ENCODE assay signal across 13 mouse cellular contexts in the genomic region with DNA sequence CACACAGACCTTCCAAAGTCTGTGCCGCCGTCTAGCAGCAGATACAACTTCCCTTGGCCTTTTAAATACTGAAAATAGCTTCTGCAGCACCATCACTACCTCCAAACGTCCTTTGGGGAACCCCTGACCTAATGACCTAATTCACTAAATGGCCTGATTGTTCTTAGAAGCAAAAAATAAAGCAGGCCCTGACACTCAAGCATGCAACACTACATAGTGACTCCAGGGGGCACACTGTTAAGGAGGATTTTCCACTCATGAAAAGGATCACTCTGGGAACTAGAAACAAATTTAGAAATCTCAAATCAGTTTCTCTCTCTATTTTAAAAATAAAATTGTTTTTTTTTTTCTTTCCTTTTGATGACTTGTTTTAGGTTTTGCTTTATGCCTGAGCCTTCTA. TPM values are rescaled to one million over a fixed set of nuclear protein-coding genes. Genes with fewer than 3 reads are reported as not detected.
DNase-seq lines count a peak whose midpoint lies in the region; ATAC-seq and TF ChIP-seq lines count a peak whose summit lies in the region.
"Had no signal": no experiment of that assay in that cellular context is flagged by ENCODE, and none has a peak within 500 bp of the region (broad histone marks: within the 10 kb centered on the region; RNA-seq: fewer than 3 reads in every experiment).

No protein-coding gene starts in this region.

- H3K4me2 ChIP-seq in forebrain, postnatal 0 days (ENCODE audit: low read depth), result no peak overlapping the region
- no peak overlapping the region for H3K4me2 ChIP-seq in forebrain, embryonic 13.5 days
- H3K4me2 ChIP-seq in liver, embryonic 14.5 days (ENCODE audit: low read depth), result no peak overlapping the region
- no peak overlapping the region for H3K4me2 ChIP-seq in liver, embryonic 12.5 days

- no peaks in the 10 kb centered on the region for H3K9me3 ChIP-seq in forebrain, postnatal 0 days (ENCODE audit: low read length)
- H3K9me3 ChIP-seq in forebrain, embryonic 13.5 days (replicated peaks), result no peaks in the 10 kb centered on the region
- no peaks in the 10 kb centered on the region for H3K9me3 ChIP-seq in liver, embryonic 14.5 days (ENCODE audit: control insufficient read depth, low read length)
- H3K9me3 ChIP-seq in liver, embryonic 12.5 days (replicated peaks), result no peaks in the 10 kb centered on the region
- no peaks in the 10 kb centered on the region for H3K9me3 ChIP-seq in MEL (replicated peaks; ENCODE audit: insufficient read depth, low read length)

- TF ChIP-seq CTCF in forebrain, postnatal 0 days (IDR thresholded peaks at IDR 0.05; ENCODE audit: low read depth), result peak; percentile 54
- peak; percentile 41; the same call in 1 of the 2 replicates for TF ChIP-seq CTCF in liver, embryonic 14.5 days (IDR thresholded peaks at IDR 0.05; ENCODE audit: low read depth)
- peak in 2 of 3 experiments; percentile 51 to 54; a peak in 4 of 6 replicates for TF ChIP-seq CTCF in MEL (IDR thresholded peaks at IDR 0.05 in 2 of 3, conservative IDR thresholded peaks at IDR 0.05 in 1 of 3; ENCODE audit: control insufficient read depth in 1 of 3, insufficient read depth in 1 of 3, low read depth in 2 of 3, low read length in 3 of 3, poor library complexity in 1 of 3, severe bottlenecking in 1 of 3)

- H3K4me3 ChIP-seq in forebrain, postnatal 0 days (ENCODE audit: low read depth, low read length), result no peak overlapping the region
- no peak overlapping the region for H3K4me3 ChIP-seq in forebrain, embryonic 13.5 days
- H3K4me3 ChIP-seq in liver, embryonic 14.5 days (ENCODE audit: insufficient read depth in 1 of 2, low read depth in 2 of 2, low read length in 2 of 2), result no peak overlapping the region
- H3K4me3 ChIP-seq in liver, embryonic 12.5 days, result no peak overlapping the region
- no peak overlapping the region for H3K4me3 ChIP-seq in MEL (ENCODE audit: control insufficient read depth in 1 of 2, insufficient read depth in 1 of 2, low read depth in 2 of 2, low read length in 2 of 2)

- no peaks in the 10 kb centered on the region for H3K27me3 ChIP-seq in forebrain, postnatal 0 days (ENCODE audit: insufficient read depth, low read length)
- H3K27me3 ChIP-seq in forebrain, embryonic 13.5 days, result no peaks in the 10 kb centered on the region
- H3K27me3 ChIP-seq in liver, embryonic 14.5 days (ENCODE audit: control insufficient read depth, insufficient read depth, low read length), result no peaks in the 10 kb centered on the region
- H3K27me3 ChIP-seq in liver, embryonic 12.5 days (replicated peaks), result no peaks in the 10 kb centered on the region
- H3K27me3 ChIP-seq in MEL (ENCODE audit: control insufficient read depth in 1 of 2, insufficient read depth in 2 of 2, low read length in 2 of 2), result no peaks in the 10 kb centered on the region

- no peaks in the 10 kb centered on the region for H3K4me1 ChIP-seq in forebrain, postnatal 0 days (ENCODE audit: insufficient read depth)
- peaks cover 3% of the 10 kb centered on the region; the same call in 1 of the 2 replicates for H3K4me1 ChIP-seq in forebrain, embryonic 13.5 days
- peaks cover 0 to 9% of the 10 kb centered on the region in 2 experiments; a peak in 1 of 4 replicates for H3K4me1 ChIP-seq in liver, embryonic 14.5 days (replicated peaks; ENCODE audit: control insufficient read depth in 2 of 2, insufficient read depth in 2 of 2, low read length in 1 of 2)
- peaks cover 16% of the 10 kb centered on the region for H3K4me1 ChIP-seq in liver, embryonic 12.5 days
- H3K4me1 ChIP-seq in MEL (ENCODE audit: control insufficient read depth in 1 of 2, insufficient read depth in 2 of 2, low read length in 2 of 2), result no peaks in the 10 kb centered on the region

- H3K9ac ChIP-seq in forebrain, postnatal 0 days, result no peak overlapping the region
- H3K9ac ChIP-seq in forebrain, embryonic 13.5 days, result no peak overlapping the region
- H3K9ac ChIP-seq in liver, embryonic 14.5 days (replicated peaks), result no peak overlapping the region
- H3K9ac ChIP-seq in liver, embryonic 12.5 days, result no peak overlapping the region
- H3K9ac ChIP-seq in MEL (ENCODE audit: control insufficient read depth, low read depth, low read length, poor library complexity, severe bottlenecking), result no peak overlapping the region

- H3K36me3 ChIP-seq in forebrain, postnatal 0 days (ENCODE audit: insufficient read depth), result peaks cover 89% of the 10 kb centered on the region
- peaks cover 94% of the 10 kb centered on the region for H3K36me3 ChIP-seq in forebrain, embryonic 13.5 days (ENCODE audit: poor library complexity, severe bottlenecking)
- peaks cover 82% of the 10 kb centered on the region for H3K36me3 ChIP-seq in liver, embryonic 14.5 days (replicated peaks; ENCODE audit: control insufficient read depth, insufficient read depth, low read depth)
- H3K36me3 ChIP-seq in liver, embryonic 12.5 days, result peaks cover 99% of the 10 kb centered on the region
- H3K36me3 ChIP-seq in MEL (ENCODE audit: control insufficient read depth in 1 of 2, insufficient read depth in 2 of 2, low read length in 2 of 2), result peaks cover 0 to 41% of the 10 kb centered on the region in 2 experiments; a peak in 3 of 4 replicates

- peak; percentile 7; the same call in 1 of the 2 replicates for TF ChIP-seq RAD21 in MEL (IDR thresholded peaks at IDR 0.05; ENCODE audit: low read depth, low read length)

- no peak for ATAC-seq in forebrain, postnatal 0 days
- ATAC-seq in forebrain, embryonic 13.5 days, result no peak
- ATAC-seq in liver, embryonic 14.5 days (ENCODE audit: insufficient read depth), result no peak
- no peak for ATAC-seq in liver, embryonic 12.5 days
- ATAC-seq: hindbrain, embryonic 16.5 days had no signal

- no peak for TF ChIP-seq EP300 in liver, embryonic 14.5 days (IDR thresholded peaks at IDR 0.05; ENCODE audit: low read depth)
- TF ChIP-seq EP300 in MEL (IDR thresholded peaks at IDR 0.05; ENCODE audit: low read depth in 1 of 2, low read length in 2 of 2), result no peak

- no peak for TF ChIP-seq POLR2A in MEL (IDR thresholded peaks at IDR 0.05; ENCODE audit: control insufficient read depth in 1 of 2, insufficient read depth in 1 of 2, low read depth in 1 of 2, low read length in 2 of 2, poor library complexity in 1 of 2)

- no peak for DNase-seq in forebrain, postnatal 0 days
- DNase-seq in liver, embryonic 14.5 days (ENCODE audit: low read depth in 3 of 3, low spot score in 3 of 3), result no peak
- DNase-seq in MEL (ENCODE audit: low read depth, low spot score), result no peak
- DNase-seq in retina, postnatal 1 day, result peak; percentile 64
- no peak for DNase-seq in layer of hippocampus, postnatal 25 days (ENCODE audit: extremely low spot score in 1 of 2, low spot score in 1 of 2)
- DNase-seq in yolk sac, embryonic 10.5 days (ENCODE audit: low spot score), result no peak
- DNase-seq: adrenal gland, adult 8-10 months; cerebellum, postnatal 25 days; heart, adult 11 months; heart, postnatal 14 days had no signal

- H3K27ac ChIP-seq in forebrain, postnatal 0 days (ENCODE audit: low read depth, low read length), result no peak overlapping the region
- H3K27ac ChIP-seq in forebrain, embryonic 13.5 days, result no peak overlapping the region
- H3K27ac ChIP-seq in liver, embryonic 14.5 days, result no peak overlapping the region
- no peak overlapping the region for H3K27ac ChIP-seq in liver, embryonic 12.5 days
- H3K27ac ChIP-seq in MEL (ENCODE audit: control insufficient read depth, low read depth, low read length), result no peak overlapping the region

- no peaks in the 10 kb centered on the region for H3K79me2 ChIP-seq in MEL (ENCODE audit: control insufficient read depth, insufficient read depth, low read length, poor library complexity)

- WGBS in forebrain, postnatal 0 days, result 51% methylated on average over 3 of the region's 3 CpGs
- 61% methylated on average over 3 of the region's 3 CpGs for WGBS in forebrain, embryonic 13.5 days
- 68% methylated on average over 3 of the region's 3 CpGs for WGBS in liver, embryonic 14.5 days (ENCODE audit: insufficient replicate concordance)
- WGBS in liver, embryonic 12.5 days (ENCODE audit: insufficient replicate concordance), result 71% methylated on average over 3 of the region's 3 CpGs

RNA-seq across cellular contexts. Expression of gene Anapc5, which starts 15.6 kb away (rescaled TPM):
- total RNA-seq in forebrain, postnatal 0 days (2014; rRNA removed), result 522 and 533 TPM in 2 replicates
- 373 and 445 TPM in 2 replicates for polyA plus RNA-seq in forebrain, postnatal 0 days (2015; fragmentation: Nextera tagmentation; extraction: Ambion mirVana)
- polyA plus RNA-seq in forebrain, embryonic 13.5 days (2015; fragmentation: Nextera tagmentation; extraction: Ambion mirVana), result 552 and 565 TPM in 2 replicates
- 135 and 156 TPM in 2 replicates for polyA plus RNA-seq in liver, embryonic 14.5 days (2012; rRNA removed)
- polyA plus RNA-seq in liver, embryonic 14.5 days (2014; fragmentation: Nextera tagmentation; extraction: Ambion mirVana), result 219 and 229 TPM in 2 replicates
- polyA plus RNA-seq in liver, embryonic 12.5 days (2016; fragmentation: Nextera tagmentation; extraction: Ambion mirVana), result 330 and 342 TPM in 2 replicates
- 244 and 262 TPM in 2 replicates for total RNA-seq in MEL (2012; rRNA removed)
- 100 to 1,000 TPM in 1 of 2 experiments, not detected in 1; 390 TPM for polyA plus RNA-seq in MEL (2012; ENCODE audit: insufficient read depth in 1 of 2, insufficient read length in 2 of 2, low read depth in 1 of 2, low replicate concordance in 2 of 2, missing spikeins in 1 of 2)
- 100 to 1,000 TPM; 198 to 200 TPM for total RNA-seq in layer of hippocampus, postnatal 25 days (2021)

RNA-seq across cellular contexts. Expression of gene Camkk2, which starts 26.3 kb away (rescaled TPM):
- total RNA-seq in forebrain, postnatal 0 days (2014; rRNA removed), result 89.3 and 106 TPM in 2 replicates
- 76.2 and 93.8 TPM in 2 replicates for polyA plus RNA-seq in forebrain, postnatal 0 days (2015; fragmentation: Nextera tagmentation; extraction: Ambion mirVana)
- polyA plus RNA-seq in forebrain, embryonic 13.5 days (2015; fragmentation: Nextera tagmentation; extraction: Ambion mirVana), result 40.0 and 41.1 TPM in 2 replicates
- polyA plus RNA-seq in liver, embryonic 14.5 days (2012; rRNA removed), result 5.3 and 5.9 TPM in 2 replicates
- 6.3 and 8.3 TPM in 2 replicates for polyA plus RNA-seq in liver, embryonic 14.5 days (2014; fragmentation: Nextera tagmentation; extraction: Ambion mirVana)
- 14.5 and 16.7 TPM in 2 replicates for polyA plus RNA-seq in liver, embryonic 12.5 days (2016; fragmentation: Nextera tagmentation; extraction: Ambion mirVana)
- 16.3 and 23.7 TPM in 2 replicates for total RNA-seq in MEL (2012; rRNA removed)
- 10 to 100 TPM in 1 of 2 experiments, not detected in 1; 24.8 TPM for polyA plus RNA-seq in MEL (2012; ENCODE audit: insufficient read depth in 1 of 2, insufficient read length in 2 of 2, low read depth in 1 of 2, low replicate concordance in 2 of 2, missing spikeins in 1 of 2)
- total RNA-seq in layer of hippocampus, postnatal 25 days (2021), result 100 to 1,000 TPM; 110 to 127 TPM

RNA-seq across cellular contexts. Expression of gene Rnf34, which starts 44.3 kb away (rescaled TPM):
- total RNA-seq in forebrain, postnatal 0 days (2014; rRNA removed), result 32.1 and 39.3 TPM in 2 replicates
- 46.1 and 46.6 TPM in 2 replicates for polyA plus RNA-seq in forebrain, postnatal 0 days (2015; fragmentation: Nextera tagmentation; extraction: Ambion mirVana)
- 51.9 and 56.0 TPM in 2 replicates for polyA plus RNA-seq in forebrain, embryonic 13.5 days (2015; fragmentation: Nextera tagmentation; extraction: Ambion mirVana)
- polyA plus RNA-seq in liver, embryonic 14.5 days (2012; rRNA removed), result 5.4 and 6.6 TPM in 2 replicates
- polyA plus RNA-seq in liver, embryonic 14.5 days (2014; fragmentation: Nextera tagmentation; extraction: Ambion mirVana), result 12.2 and 13.2 TPM in 2 replicates
- 14.4 and 14.9 TPM in 2 replicates for polyA plus RNA-seq in liver, embryonic 12.5 days (2016; fragmentation: Nextera tagmentation; extraction: Ambion mirVana)
- 13.9 and 14.8 TPM in 2 replicates for total RNA-seq in MEL (2012; rRNA removed)
- polyA plus RNA-seq in MEL (2012; ENCODE audit: insufficient read depth in 1 of 2, insufficient read length in 2 of 2, low read depth in 1 of 2, low replicate concordance in 2 of 2, missing spikeins in 1 of 2), result 10 to 100 TPM in 1 of 2 experiments, not detected in 1; 27.4 TPM
- 10 to 100 TPM; 58.0 TPM for total RNA-seq in layer of hippocampus, postnatal 25 days (2021)
